Mouse (Mus musculus): Measurements from ENCODE around the gene Gtf2h1.
"Not testable (repeated sequence)": the region's sequence is repeated elsewhere in the genome, so short reads cannot be mapped to it uniquely, and the experiment has no call there.

Gene Gtf2h1

GRCm38 (mm10) chr7:46830799-46831590 lies 35.1 kb downstream of the Gtf2h1 start:
- in situ Hi-C loops (cut with MseI, MboI) = no loop called here

- in situ Hi-C loops (cut with MseI, MboI) = no loop called here
These were observed 35.8 kb downstream of the Gtf2h1 start for GRCm38 (mm10) chr7:46831693-46832092.

- in situ Hi-C loops (cut with MseI, MboI) = not testable (repeated sequence)
These were observed 36.4 kb downstream of the Gtf2h1 start for GRCm38 (mm10) chr7:46832112-46832810.

- in situ Hi-C loops (cut with MseI, MboI) = no loop called here
These were observed 37.4 kb downstream of the Gtf2h1 start for GRCm38 (mm10) chr7:46833266-46833665.

- in situ Hi-C loops (cut with MseI, MboI) = no loop called here
These were observed 37.9 kb downstream of the Gtf2h1 start for GRCm38 (mm10) chr7:46833670-46834255.

- in situ Hi-C loops (cut with MseI, MboI) = no loop called here
These were observed 39.2 kb downstream of the Gtf2h1 start for GRCm38 (mm10) chr7:46834994-46835610.

GRCm38 (mm10) chr7:46836357-46836756 lies 40.5 kb downstream of the Gtf2h1 start:
- in situ Hi-C loops (cut with MseI, MboI) = no loop called here

- in situ Hi-C loops (cut with MseI, MboI) = no loop called here
These were observed 41.2 kb downstream of the Gtf2h1 start for GRCm38 (mm10) chr7:46837073-46837472.

GRCm38 (mm10) chr7:46838104-46838671 lies 42.3 kb downstream of the Gtf2h1 start:
- in situ Hi-C loops (cut with MseI, MboI) = no loop called here

GRCm38 (mm10) chr7:46838891-46839302 lies 43.0 kb downstream of the Gtf2h1 start:
- in situ Hi-C loops (cut with MseI, MboI) = no loop called here

- in situ Hi-C loops (cut with MseI, MboI) = no loop called here
These were observed 43.5 kb downstream of the Gtf2h1 start for GRCm38 (mm10) chr7:46839446-46839845.

- in situ Hi-C loops (cut with MseI, MboI) = no loop called here
These were observed 44.0 kb downstream of the Gtf2h1 start for GRCm38 (mm10) chr7:46839861-46840260.

GRCm38 (mm10) chr7:46840326-46840725 lies 44.4 kb downstream of the Gtf2h1 start:
- in situ Hi-C loops (cut with MseI, MboI) = no loop called here

GRCm38 (mm10) chr7:46840787-46841525 lies 45.1 kb downstream of the Gtf2h1 start, which contains the start of gene Ldha:
Ldha (plus strand) TSS chr7:46841475.
- in situ Hi-C loops (cut with MseI, MboI) = no loop called here

- in situ Hi-C loops (cut with MseI, MboI) = no loop called here
These were observed 46.4 kb downstream of the Gtf2h1 start for GRCm38 (mm10) chr7:46842278-46842677.

- in situ Hi-C loops (cut with MseI, MboI) = no loop called here
These were observed 47.7 kb downstream of the Gtf2h1 start for GRCm38 (mm10) chr7:46843576-46843975.

- in situ Hi-C loops (cut with MseI, MboI) = no loop called here
These were observed 49.5 kb downstream of the Gtf2h1 start for GRCm38 (mm10) chr7:46845211-46845977.

- in situ Hi-C loops (cut with MseI, MboI) = no loop called here
These were observed 50.1 kb downstream of the Gtf2h1 start for GRCm38 (mm10) chr7:46845978-46846485.

- in situ Hi-C loops (cut with MseI, MboI) = no loop called here
These were observed 50.8 kb downstream of the Gtf2h1 start for GRCm38 (mm10) chr7:46846486-46847244.

Measured in mouse trophoblast stem cell (cell line).